Mouse (Mus musculus) activated CD4-positive, CD25-positive, alpha-beta regulatory T cell, adult 4 months (primary cell): ENCODE results near the gene Endog. TPM values are rescaled to one million over a fixed set of nuclear protein-coding genes. Genes with fewer than 3 reads are reported as not detected.
"Not testable (repeated sequence)": the region's sequence is repeated elsewhere in the genome, so short reads cannot be mapped to it uniquely, and the experiment has no call there.

Source experiments
- ATAC-seq: one replicate; pipeline ENCODE4 v1.8.0; 2017
- polyA plus RNA-seq, 2 experiments: library from polyadenylated mRNA; unstranded; fragments of 100-300 nt; shearing (Covaris generic); gene quantifications; one replicate each; pipeline ENCODE4 v1.2.1; 2017

The Endog gene
- 1 to 10 TPM; 2.6 to 3.3 TPM for polyA plus RNA-seq

DNA sequence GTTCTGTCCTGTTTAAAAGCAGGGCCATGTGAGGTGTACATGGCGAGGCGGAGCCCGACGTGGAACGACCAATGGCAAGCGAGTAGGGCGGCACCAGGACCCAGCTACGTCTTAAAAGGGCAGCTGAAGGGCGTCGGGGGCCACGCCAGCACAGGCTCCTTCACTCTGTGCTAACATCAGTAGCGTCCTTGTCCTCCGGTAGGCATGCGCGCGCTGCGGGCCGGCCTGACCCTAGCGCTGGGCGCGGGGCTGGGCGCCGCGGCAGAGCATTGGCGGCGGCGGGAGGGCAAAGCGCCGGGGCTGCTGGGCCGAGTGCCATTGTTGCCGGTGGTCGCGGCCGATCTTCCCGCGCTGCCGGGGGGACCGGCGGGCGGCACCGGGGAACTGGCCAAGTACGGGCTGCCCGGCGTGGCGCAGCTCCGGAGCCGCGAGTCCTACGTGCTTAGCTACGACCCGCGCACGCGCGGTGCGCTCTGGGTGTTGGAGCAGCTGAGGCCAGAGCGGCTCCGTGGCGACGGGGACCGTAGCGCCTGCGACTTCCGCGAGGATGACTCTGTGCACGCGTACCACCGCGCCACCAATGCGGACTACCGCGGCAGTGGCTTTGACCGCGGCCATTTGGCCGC, at the start of gene Endog:
Endog (plus strand) TSS at position 123 of the 626 bp plus-strand sequence.
- ATAC-seq = peak; percentile 88

DNA sequence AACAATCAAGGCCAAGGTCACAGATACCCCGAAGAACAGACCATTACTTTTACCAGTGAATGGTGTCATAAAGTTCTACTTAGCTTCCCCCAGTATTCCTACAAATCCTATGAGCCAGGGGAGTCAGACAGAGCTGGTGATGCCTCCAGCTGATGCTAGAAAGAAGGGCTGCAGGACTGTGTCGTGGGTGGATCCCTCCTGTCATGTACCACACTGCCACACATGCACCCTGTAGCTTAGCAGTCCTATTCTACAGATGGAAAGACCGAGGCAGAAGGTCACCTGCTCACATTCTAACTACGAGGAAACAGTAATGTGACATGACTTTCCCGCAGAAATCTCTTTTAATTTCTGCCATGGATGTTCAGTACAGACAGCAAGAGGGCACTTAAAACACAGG, 48.5 kb upstream of the Endog start:
- no peak for ATAC-seq

DNA sequence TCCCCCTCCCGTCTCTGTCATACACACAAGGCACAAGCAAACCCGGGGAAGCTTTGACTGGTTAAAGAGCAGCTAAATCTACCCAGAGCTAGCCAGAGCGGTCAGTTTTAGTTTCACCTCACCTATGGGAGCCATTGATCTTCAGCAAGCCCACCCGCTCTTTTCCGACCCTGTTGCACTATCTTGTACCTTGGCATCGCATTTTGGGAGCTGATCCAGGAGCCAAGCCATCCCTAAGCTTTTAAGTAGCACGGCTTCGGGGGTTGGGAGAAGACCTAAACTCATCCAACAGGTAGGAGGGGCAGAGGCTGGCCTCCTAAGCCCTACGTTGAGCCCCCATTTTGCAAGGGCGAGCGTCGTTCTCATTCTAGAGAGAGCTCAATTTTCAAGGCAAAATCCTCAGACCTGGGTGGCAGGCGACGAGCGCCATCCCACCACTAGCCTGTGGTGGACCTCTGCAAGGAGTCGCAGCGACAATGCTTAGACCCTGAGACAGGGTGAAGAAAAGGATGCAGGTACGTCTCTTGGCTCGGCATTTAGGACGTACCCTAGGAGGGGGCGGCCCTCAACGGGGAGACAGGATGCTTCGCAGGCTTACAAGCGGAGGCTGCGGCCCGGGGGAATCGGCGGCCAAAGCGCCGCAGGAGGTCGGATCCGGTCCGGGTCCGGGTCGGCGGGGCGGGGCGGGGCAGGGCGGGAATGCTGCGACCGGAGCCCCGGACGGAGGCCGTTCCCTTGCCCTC, 47.4 kb upstream of the Endog start:
- ATAC-seq = peak; percentile 38

DNA sequence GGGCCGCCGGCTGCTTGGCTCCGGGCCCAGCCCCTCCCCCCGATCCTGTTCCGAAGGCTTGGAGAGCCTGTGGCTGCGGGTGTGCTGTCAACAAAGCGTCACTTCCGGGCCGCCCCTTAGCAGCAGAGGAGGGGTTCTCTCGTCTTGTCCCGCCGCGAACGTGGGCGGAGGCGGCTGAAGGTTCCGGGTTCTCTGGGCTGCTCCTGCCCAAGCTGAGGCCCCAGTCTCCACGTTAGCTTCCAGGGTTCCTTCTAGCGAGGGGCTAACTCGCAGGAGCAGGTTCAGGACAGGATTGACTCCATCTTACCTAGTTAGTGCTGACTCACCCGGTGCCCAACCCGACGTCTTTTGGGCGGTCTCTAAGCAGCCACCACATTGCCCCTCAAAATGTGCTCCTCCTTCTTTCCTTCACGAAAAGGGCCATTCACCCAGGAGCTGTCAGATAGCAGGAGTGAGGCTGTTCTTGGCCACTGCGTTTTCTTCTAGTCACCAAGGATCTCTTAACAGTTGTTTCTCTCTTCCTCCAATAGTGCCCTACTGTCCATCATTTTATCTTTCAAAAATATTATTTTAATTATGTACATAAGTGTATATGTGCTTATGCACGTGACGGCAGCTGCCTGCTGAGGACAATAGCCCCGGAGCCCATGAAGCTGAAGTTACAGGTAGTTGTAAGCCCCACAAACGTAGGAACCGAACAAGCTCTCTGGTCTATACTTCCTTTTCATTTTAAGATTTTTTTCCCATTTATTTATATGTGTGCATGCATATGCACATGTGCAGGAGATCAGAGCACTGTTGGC, 46.6 kb upstream of the Endog start, which contains the start of gene Zer1:
Zer1 (minus strand) TSS at position 114 of the 803 bp plus-strand sequence.
- ATAC-seq = peak; percentile 76

DNA sequence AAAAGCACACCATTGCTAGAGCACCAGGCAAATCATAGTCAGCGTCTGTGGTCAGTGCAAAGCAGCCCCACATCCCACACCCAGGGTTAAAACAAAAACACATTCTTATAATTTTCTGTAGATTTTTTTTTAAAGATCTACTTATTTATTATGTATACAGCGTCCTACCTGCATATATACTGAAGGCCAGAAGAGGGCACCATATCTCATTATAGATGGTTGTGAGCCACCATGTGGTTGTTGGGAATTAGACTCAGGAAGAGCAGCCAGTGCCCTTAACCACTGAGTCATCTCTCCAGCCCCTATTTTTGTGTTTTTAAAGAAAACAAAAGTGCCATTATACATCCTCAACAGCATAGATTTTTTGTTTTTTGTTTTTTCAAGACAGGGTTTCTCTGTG, 42.5 kb upstream of the Endog start:
- no peak for ATAC-seq

DNA sequence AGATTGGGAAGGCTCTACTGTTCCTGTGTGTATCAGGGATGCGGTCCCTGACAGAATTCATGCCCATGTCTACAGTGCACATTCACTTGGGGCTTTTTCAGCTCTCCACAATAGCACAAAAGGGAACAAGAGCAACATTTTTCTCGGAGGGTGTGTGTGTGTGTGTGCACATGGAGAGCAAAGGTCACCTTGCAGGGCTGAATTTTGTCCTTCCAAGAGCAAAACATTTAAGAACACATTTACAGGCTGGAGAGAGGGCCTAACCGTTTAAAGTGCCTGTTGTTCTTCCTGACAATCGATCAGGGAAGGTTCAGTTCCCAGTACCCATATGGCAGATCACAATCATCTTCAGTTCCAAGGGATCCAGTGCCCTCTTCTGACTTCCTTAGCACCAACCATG, 41.1 kb upstream of the Endog start:
- ATAC-seq = no peak

DNA sequence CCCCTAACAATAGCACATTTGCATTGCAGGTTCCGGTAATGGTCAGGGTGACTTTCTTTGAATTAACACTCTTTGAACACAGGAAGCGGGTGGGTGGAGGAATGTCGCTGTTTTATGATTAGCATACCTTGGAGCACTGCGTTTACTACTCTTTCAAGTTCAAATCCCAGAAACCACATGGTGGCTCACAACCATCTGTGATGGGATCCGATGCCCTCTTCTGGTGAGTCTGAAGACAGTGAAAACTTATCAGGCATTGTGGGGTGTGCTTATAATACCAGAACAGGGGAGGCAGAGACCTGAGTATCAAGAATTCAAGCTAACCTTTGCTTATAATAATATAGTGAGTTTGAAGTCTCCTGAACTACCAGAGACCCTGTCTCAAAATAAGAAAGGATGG, 40.1 kb upstream of the Endog start:
- not testable (repeated sequence) for ATAC-seq

DNA sequence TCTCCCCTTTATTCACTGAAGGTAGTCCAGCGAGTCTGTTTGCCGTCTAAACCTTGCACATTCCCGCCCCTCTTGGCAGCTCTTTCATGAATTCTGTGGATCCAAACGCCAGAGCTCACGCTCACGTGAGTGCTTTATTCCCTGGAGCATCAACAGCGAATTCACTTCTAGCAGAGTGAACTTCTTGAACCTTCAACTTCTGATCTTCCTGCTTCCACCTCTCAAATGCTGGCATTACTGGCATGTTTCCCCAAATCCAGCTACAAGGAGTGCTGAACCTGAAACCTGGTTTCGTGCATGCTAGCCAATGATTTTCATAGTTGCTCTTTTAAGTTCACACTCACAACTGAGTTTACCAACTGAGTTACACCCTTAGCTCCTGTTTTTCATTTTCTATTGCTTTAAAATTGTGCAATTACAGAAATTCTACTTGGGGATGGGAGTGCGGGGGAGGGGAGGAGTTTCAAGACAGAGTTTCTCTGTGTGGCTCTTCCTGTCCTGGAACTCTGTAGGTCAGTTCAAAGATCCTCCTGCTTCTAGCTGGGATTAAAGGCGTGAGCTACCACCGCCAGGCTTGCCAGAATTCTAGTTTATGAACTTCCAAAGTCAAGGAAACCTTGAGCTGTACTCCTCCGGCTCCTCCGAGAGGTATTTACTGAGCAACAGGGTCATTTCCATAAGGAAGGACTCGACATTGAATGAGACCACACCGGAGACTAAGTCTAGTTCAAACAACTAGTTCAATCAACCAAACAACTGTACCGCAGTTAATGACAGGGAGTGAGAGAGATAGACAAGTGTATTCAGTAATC, 38.3 kb upstream of the Endog start:
- no peak for ATAC-seq

DNA sequence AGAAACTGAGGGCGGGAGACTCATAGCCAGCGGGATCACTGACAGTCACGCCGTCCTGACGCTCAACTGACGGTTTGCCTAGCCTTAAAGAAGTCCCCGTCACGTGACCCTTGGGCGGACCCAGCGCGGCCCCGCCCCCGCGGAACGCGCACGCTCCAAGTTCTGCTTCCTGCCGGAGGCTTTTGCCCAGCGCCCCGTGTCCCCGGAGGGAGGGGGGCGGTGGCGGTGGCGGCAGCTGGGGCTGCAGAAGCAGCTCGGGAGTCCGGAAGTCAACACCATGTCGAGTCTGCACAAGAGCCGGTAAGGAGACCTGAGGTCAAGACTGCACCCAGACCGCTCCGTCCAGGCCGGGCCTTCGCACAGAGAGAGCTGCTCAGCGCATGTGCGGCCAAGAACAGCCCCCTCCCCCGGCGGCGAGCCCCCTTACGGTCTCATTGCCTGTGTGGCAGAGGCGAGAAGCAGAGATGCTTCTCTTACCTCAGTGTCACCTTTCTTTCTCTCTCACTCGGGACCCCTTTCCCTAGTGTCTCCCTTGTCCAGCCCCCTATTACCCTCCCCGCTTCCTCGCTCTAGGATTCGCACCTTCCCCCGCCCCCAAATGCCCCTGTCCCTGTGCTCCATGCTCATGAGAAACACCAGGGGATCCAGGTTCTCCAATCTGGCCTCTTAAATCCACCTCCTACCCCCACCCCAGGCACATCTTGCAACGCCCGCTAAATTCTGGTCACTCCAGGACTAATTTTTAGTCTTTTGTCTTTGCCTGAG, 37.5 kb upstream of the Endog start, which contains the start of gene Tbc1d13:
Tbc1d13 (plus strand) TSS at position 134 of the 765 bp plus-strand sequence.
- peak; percentile 92 for ATAC-seq

DNA sequence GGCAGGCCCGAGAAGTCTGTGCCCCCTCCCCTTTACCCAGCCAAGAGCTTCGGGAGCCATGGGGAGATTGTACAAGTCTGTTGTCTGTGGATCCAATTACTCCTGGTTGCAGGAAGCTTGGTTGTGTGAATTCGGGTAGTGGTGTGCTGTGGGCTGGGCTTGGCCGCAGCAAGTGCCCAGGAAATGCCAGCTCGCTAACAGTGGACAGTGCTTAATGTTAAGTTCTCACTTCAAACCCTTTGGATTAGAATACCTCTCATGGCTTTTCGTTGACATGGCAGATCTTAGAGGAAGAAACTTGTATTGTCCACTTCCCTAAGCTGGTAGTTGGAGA, 36.9 kb upstream of the Endog start:
- ATAC-seq = no peak

DNA sequence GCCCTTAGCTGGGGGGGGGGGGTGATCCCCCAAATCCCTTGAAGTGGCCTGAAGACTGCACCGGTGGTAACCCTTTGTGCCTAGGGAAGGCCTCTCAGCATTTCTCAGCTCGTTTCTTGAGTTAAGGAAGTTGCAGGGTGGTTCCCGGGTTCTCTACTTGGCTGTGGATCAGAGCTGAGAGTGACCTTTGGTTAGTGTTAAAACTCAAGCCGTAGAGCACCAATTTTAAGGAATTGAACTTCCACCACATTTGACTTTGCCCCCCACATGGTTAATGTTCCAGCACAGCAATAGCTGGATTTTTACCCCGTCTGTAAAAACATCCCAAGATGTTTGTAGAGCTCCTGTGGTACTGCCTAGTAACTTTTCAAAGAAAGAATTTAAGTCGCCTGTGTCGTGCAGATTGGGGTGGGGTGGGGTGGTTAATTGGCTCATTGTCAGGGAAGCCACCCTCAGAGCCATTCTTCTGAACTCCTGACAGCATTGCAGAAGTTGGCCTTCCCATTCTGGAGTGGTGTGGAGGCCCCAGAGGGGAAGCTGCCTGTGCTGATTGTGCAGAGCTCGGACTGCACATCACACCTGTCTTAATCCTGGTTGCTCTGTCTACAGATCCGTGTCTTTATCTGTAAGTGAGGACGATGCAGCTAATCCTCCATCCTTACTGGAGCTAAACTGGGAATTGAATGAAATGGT, 36.2 kb upstream of the Endog start:
- ATAC-seq = no peak

DNA sequence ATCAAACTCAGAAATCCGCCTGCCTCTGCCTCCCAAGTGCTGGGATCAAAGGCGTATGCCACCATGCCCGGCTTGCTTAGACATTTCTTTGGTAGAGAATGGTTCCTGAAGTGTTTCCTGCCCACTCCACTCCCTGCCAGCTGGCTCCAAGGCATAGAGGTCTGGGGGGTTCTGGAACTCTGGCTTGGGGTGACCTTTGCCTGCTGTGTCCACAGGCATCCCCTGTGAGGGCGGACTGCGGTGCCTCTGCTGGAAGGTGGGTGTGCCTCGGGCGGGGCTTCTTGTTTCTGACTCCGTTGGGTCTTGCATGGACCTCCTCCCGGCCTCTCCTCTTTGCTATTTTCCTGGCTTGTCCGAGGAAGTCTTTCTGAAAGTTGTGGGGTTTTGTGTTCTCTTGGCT, 34.8 kb upstream of the Endog start:
- no peak for ATAC-seq

DNA sequence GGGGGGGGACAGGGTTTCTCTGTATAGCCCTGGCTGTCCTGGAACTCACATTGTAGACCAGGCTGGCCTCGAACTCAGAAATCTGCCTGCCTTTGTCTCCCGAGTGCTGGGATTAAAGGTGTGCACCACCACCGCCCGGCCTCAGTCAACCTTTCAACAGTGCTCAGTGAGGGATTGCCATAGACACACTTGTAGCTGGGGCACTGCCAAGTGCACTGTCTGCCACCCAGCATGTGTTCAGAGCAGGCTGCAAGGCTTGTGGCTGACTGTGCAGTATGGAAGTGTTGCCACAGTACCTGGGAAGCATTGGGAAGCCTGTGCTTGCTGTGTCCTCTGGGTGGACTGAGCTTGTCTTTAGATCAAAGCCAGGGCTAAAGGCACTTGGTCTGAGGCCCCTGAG, 31.3 kb upstream of the Endog start:
- not testable (repeated sequence) for ATAC-seq

DNA sequence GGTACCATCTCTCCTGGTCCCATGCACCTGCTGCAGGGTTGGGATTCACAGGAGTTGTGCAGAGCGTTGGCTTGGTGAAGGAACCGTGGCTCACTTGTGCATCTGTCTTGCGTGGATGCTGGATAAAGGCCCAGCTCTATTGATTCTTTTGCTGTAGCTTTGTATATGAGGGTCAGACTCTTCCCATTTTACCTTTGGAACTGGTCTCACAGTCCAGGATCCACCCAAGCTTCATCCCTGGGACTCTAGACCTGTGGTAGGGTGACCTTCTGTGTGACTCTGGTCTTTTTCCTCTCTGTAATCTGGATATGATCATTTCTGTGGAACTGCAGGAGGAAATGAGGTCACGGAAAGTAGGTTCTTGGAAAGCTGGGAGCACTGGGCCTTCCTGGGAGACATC, 26.9 kb upstream of the Endog start:
- ATAC-seq = no peak

DNA sequence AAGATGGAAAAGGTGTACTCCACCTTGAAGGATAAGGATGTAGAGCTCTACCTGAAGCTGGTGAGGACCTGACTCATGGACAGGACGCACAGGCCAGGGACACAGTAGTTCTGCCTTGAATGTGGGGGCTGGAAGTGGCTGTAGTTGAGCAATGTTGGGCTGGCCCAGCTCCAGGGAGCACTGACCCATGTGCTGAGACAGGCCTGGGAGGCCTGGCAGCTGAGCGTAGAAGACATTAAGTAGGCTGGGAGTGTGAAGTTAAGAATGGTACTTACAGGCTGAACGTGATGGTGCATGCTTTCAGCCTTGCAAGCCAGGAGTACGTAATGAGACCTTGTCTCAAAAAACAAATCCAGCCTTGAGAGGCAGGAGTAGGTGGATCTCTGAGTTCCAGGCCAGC, 23.8 kb upstream of the Endog start:
- no peak for ATAC-seq

DNA sequence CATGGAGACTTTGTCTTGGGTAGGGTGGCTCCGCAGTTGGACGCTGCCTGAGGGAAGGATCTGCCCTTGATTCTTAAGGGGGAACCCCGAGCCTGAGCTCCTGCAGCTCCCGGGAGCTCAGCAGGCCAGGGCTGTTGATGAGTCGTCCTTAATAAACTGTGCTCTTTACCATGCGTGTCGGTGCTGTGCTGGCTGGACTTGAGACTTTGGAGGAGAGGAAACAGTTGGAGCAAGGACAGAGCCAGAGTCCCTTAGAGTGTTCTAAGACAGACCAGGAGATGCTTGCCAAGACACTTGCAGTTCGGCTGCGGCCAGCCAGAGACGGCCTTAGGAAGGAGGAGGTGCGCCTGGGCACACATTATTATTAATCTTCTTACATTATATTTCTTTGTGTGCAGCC, 19.5 kb upstream of the Endog start:
- ATAC-seq = no peak

DNA sequence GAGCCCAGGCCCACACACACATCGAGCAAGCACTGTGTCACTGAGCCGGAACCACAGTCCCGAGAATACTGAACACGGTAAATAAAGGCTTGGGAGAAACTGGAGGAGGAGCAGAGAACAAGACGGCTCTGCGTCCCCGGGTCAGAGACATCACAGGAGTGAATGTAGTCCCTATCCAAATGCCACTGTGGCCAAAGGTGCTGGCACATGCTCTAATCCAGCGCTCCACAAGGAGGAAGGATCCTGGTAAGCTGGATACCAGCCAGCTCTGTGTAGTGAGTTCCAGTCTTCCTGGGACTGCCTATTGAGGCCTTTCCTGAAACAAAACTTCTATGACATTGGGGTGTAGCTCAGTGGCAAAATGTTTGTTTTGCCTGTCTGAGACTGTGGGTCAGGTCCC, 18.7 kb upstream of the Endog start:
- ATAC-seq = no peak

DNA sequence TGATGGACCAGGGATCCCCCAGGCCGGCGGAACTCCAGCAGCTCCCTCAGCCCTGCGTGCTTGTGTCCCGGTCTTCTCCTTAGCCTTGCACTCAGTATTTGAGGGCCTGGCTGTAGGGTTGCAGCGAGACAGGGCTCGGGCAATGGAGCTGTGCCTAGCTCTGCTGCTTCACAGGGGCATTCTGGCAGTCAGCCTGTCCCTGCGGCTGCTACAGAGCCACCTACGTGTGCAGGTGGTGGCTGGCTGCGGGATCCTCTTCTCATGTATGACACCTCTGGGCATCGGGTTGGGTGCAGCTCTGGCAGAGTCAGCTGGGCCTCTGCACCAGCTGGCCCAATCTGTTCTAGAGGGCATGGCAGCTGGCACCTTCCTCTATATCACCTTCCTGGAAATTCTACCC, 11.4 kb upstream of the Endog start:
- not testable (repeated sequence) for ATAC-seq

DNA sequence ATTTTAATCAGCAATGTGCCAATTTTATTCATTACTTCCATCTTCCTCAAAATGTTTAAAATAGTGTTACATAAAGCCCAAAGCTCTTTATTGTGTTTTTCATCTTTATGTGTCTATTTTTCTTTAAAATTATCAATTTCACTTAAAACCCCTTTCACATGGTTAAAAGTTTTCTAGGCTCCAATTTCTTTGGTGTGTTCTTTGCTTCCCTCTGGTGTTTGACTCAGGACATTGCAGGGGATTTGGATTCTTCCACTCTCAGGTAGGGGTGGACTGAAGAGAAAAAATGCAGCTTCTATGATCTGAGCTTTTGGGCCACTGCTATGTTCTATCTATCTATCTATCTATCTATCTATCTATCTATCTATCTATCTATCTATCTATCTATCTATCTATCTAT, 9.5 kb upstream of the Endog start:
- ATAC-seq = no peak

DNA sequence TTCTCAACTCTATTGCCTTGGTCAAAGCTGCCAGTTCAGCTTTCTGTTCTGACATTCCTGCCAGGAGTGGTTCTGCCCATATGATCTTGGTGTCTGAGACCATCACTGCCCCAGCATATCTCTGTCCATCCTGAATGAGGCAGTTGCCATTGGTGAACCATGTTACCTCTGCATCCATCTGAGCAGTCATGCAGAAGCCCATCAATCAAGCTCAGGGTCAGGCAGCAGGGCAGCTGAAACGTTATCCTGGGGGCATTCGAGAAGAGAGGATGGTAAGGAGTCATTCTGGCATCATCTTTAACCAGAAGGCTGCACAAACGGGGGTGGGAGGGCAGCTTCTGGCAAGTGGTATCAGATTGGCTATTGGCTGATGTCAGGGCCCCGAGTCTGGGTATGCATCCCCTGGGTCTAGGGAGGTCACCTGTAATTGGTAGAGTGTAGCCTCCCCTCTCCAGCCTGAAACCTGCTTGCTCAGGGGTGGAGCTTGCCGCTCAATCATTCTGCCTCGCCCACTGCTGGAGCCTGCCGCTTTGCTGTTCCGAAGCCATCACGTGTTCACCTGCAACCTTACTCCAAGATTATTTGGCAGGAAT, 6.9 kb upstream of the Endog start:
- no peak for ATAC-seq

DNA sequence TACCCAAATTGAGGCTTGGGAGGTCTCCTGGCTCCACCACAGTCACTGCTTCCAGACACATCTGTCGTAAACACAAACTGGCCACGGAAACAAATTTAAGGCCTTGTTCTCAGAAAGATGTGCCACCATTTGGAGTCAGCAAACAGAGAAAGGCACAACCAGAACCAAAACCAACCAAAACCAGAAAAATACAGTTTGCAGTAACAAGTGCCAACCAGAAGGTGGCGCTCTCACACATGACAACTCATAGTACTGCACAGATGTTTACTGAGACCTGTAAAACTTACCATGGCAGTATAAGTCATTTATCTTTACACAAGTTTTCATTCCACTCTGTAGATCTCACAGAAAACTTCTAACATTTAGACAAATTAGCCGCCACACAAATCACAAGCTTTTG, 4.6 kb upstream of the Endog start:
- no peak for ATAC-seq
